Mouse (Mus musculus) heart, embryonic 11.5 days (tissue): ENCODE data around the gene Rnf146. TPM values are rescaled to one million over a fixed set of nuclear protein-coding genes. Genes with fewer than 3 reads are reported as not detected.
A peak's percentile ranks its signal among the peaks of the same experiment; 100 is the strongest.

Source experiments
- ATAC-seq: fragments of 200-750 bp; cut with Nextera tagmentation; replicated peaks from 2 replicates; pipeline ENCODE4 v1.8.0; 2017; ENCODE audit warnings: moderate library complexity; ENCODE audit not compliant: insufficient number of reproducible peaks, low FRiP score, low TSS enrichment
- H3K27ac ChIP-seq: fragments of 300-500 bp; sonication (generic); 2 replicates; pipeline ENCODE4 v1.5.1; 2014; ENCODE audit warnings: mild to moderate bottlenecking, low read depth, low read length
- H3K27me3 ChIP-seq: fragments of 300-500 bp; sonication (generic); 2 replicates; pipeline ENCODE4 v1.6.1; 2014; ENCODE audit warnings: mild to moderate bottlenecking, low read length, mixed read lengths; ENCODE audit not compliant: control insufficient read depth, insufficient read depth
- H3K36me3 ChIP-seq: fragments of 300-500 bp; sonication (generic); 2 replicates; pipeline ENCODE4 v1.6.1; 2014; ENCODE audit warnings: mild to moderate bottlenecking, low read length, moderate library complexity, mixed read lengths; ENCODE audit not compliant: control insufficient read depth, insufficient read depth
- H3K4me1 ChIP-seq: fragments of 300-500 bp; sonication (generic); 2 replicates; pipeline ENCODE4 v1.6.1; 2014; ENCODE audit warnings: low read length; ENCODE audit not compliant: control insufficient read depth, insufficient read depth
- H3K4me2 ChIP-seq: fragments of 300-500 bp; sonication (generic); 2 replicates; pipeline ENCODE4 v1.6.1; 2014; ENCODE audit warnings: mild to moderate bottlenecking, moderate library complexity
- H3K4me3 ChIP-seq: fragments of 300-500 bp; sonication (generic); 2 replicates; pipeline ENCODE4 v1.5.1; 2014; ENCODE audit warnings: low read depth, low read length
- H3K9ac ChIP-seq: fragments of 300-500 bp; sonication (generic); 2 replicates; pipeline ENCODE4 v1.6.1; 2014; ENCODE audit warnings: mild to moderate bottlenecking, low read depth, low read length, moderate library complexity
- H3K9me3 ChIP-seq: fragments of 300-500 bp; sonication (generic); replicated peaks from 2 replicates; pipeline ENCODE4 v1.6.1; 2016; ENCODE audit warnings: low read length; ENCODE audit not compliant: control insufficient read depth
- whole genome bisulfite sequencing: fragments of 180-500 bp; shearing (Covaris S2); extraction: QIAGEN DNeasy Blood & Tissue Kit; methylation state at CpG from one replicate; pipeline ENCODE4 v1.1.7; 2014; ENCODE audit not compliant: insufficient replicate concordance; 5-methylcytosine and 5-hydroxymethylcytosine counted together
- polyA plus RNA-seq: library from polyadenylated mRNA; unstranded; fragments of >200 nt; fragmentation: Nextera tagmentation; extraction: Ambion mirVana; gene quantifications from 2 replicates; pipeline ENCODE4 v1.2.1, GENCODE M21; 2014

Rnf146 gene
- polyA plus RNA-seq, 1 experiment from 2014 or later = 25.4 TPM

GRCm38 (mm10) chr10:29352575-29352974, 9.7 kb downstream of the Rnf146 start:
- ATAC-seq = no peak
- 60% methylated on average over 3 of the region's 3 CpGs for WGBS

DNA sequence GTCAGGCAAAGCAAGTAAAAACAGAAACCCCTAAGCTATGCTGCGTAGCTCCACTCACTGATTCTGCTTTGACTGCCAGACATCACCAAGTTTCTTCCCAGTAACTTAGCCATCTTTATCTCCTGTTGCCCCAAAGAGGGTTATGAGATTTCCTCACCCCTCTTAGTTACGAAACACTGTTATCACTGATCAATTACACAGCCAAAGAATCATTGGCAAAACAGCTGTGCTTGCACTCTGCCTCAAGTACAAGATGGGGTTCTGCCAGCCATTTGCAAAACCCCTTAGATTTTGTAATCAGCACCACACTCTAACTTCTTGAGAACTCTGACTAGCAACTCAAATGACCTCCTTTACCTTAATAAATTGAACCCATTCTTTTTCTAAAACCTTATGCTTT, 10.8 kb downstream of the Rnf146 start:
- no peak overlapping the region for H3K4me3 ChIP-seq
- 67% methylated on average over 2 of the region's 2 CpGs for WGBS
- no peak overlapping the region for H3K4me2 ChIP-seq
- peaks cover 9% of the 10 kb centered on the region for H3K36me3 ChIP-seq
- H3K27ac ChIP-seq = no peak overlapping the region
- no peaks in the 10 kb centered on the region for H3K27me3 ChIP-seq
- ATAC-seq = no peak
- no peaks in the 10 kb centered on the region for H3K4me1 ChIP-seq
- no peak overlapping the region for H3K9ac ChIP-seq
- H3K9me3 ChIP-seq = no peaks in the 10 kb centered on the region

More at GRCm38 (mm10) chr10:29352575-29352974, 9.7 kb downstream of the Rnf146 start:
- Histone ChIP-seq H3K27ac (no peak overlapping the region), H3K27me3 (no peaks in the 10 kb centered on the region), H3K9ac (no peak overlapping the region), H3K4me3 (no peak overlapping the region), H3K4me2 (no peak overlapping the region), H3K4me1 (0 out of 2 replicates have a peak, but pooled peaks cover 4% of the 10 kb centered on the region), H3K36me3 (peaks cover under 1% of the 10 kb centered on the region; the same call in 1 of the 2 replicates), H3K9me3 (no peaks in the 10 kb centered on the region)

GRCm38 (mm10) chr10:29346638-29347037, 15.6 kb downstream of the Rnf146 start:
- Histone ChIP-seq H3K27ac (no peak overlapping the region), H3K27me3 (no peaks in the 10 kb centered on the region), H3K36me3 (peaks cover 9% of the 10 kb centered on the region), H3K9ac (no peak overlapping the region), H3K4me3 (no peak overlapping the region), H3K4me1 (no peaks in the 10 kb centered on the region), H3K9me3 (no peaks in the 10 kb centered on the region), H3K4me2 (no peak overlapping the region)
- ATAC-seq = no peak
- 94% methylated on average over 7 of the region's 7 CpGs for WGBS

GRCm38 (mm10) chr10:29344232-29344631, 18.0 kb downstream of the Rnf146 start:
- Histone ChIP-seq H3K4me1 (no peaks in the 10 kb centered on the region), H3K4me3 (no peak overlapping the region), H3K4me2 (no peak overlapping the region), H3K9me3 (no peaks in the 10 kb centered on the region), H3K27me3 (no peaks in the 10 kb centered on the region), H3K9ac (no peak overlapping the region), H3K36me3 (peaks cover 9% of the 10 kb centered on the region), H3K27ac (no peak overlapping the region)
- ATAC-seq = no peak
- WGBS = 70% methylated on average over 4 of the region's 4 CpGs

DNA sequence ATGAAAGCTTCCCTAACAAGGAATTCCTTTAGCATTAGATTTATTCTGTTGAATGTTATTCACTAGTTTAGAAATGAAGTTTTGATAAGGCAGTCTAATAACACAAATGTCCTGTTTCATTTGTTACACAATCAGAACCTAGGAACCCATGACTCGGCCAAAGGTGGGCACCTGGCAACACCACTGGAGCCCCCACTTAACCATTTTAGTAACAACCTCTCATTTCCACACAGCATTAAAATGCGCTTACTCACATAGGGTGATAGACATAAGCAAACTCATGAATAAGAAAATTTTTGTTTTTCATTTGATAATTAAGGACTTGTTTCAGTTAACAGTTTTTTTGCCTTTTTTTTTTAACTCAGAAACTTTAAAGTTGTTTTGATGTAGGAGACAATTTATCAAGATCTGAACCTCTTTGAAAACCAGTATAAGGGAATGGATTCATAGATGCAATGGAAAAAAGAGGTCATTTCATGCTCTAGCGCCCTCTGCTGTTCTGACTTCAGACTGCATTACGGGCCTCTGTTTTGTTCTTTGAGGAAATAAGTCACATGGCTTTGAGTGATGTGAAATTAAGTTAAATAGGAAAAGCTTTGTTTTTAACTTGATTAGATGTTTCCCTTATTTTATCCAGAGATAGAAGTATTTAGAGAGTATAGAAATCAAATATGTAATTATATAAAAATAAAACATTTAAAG, 23.7 kb downstream of the Rnf146 start:
- WGBS = 52% methylated on average over 4 of the region's 4 CpGs
- ATAC-seq = no peak

GRCm38 (mm10) chr10:29333836-29334235, 28.4 kb downstream of the Rnf146 start:
- Histone ChIP-seq H3K4me2 (no peak overlapping the region), H3K4me1 (no peaks in the 10 kb centered on the region), H3K9ac (no peak overlapping the region), H3K9me3 (no peaks in the 10 kb centered on the region), H3K36me3 (no peaks in the 10 kb centered on the region), H3K27ac (no peak overlapping the region), H3K4me3 (no peak overlapping the region), H3K27me3 (no peaks in the 10 kb centered on the region)
- ATAC-seq = no peak
- 70% methylated on average over 4 of the region's 4 CpGs for WGBS

More for the DNA sequence above, 23.7 kb downstream of the Rnf146 start:
- no peaks in the 10 kb centered on the region for H3K9me3 ChIP-seq
- H3K27ac ChIP-seq = no peak overlapping the region
- no peaks in the 10 kb centered on the region for H3K27me3 ChIP-seq
- H3K9ac ChIP-seq = no peak overlapping the region
- H3K4me2 ChIP-seq = no peak overlapping the region
- no peak overlapping the region for H3K4me3 ChIP-seq
- H3K4me1 ChIP-seq = no peaks in the 10 kb centered on the region
- H3K36me3 ChIP-seq = no peaks in the 10 kb centered on the region

- no peaks in the 10 kb centered on the region for H3K36me3 ChIP-seq
- no peaks in the 10 kb centered on the region for H3K9me3 ChIP-seq
- no peaks in the 10 kb centered on the region for H3K4me1 ChIP-seq
- no peak for ATAC-seq
- H3K27ac ChIP-seq = no peak overlapping the region
- H3K9ac ChIP-seq = no peak overlapping the region
- H3K4me3 ChIP-seq = no peak overlapping the region
- WGBS = 87% methylated on average over 2 of the region's 2 CpGs
- no peak overlapping the region for H3K4me2 ChIP-seq
- no peaks in the 10 kb centered on the region for H3K27me3 ChIP-seq
Observed at GRCm38 (mm10) chr10:29324817-29325216, 37.4 kb downstream of the Rnf146 start.

DNA sequence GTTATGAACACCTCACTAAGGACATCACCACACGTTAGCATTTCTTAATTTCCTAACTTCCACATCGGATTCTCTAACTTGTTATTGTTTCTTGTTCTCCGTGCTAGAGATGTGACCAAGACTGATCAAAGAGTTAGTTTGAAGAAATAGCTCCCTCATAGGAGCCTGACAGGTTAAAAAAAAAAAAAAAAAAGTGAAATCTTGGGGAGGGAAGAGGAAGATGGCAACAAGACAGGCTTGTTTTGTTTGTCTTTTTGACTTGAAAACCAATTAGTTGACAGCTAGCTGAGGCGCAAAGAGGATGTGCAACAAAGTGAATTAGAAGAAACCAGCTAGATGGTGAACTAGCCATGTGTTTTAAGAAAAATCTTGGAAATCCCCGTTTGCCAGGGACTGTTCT, 48.3 kb downstream of the Rnf146 start:
- Histone ChIP-seq H3K36me3 (no peaks in the 10 kb centered on the region), H3K27ac (no peak overlapping the region), H3K27me3 (no peaks in the 10 kb centered on the region), H3K9ac (peak overlapping the region; percentile 84), H3K4me3 (peak overlapping the region; percentile 62), H3K4me2 (peak overlapping the region; percentile 70), H3K9me3 (no peaks in the 10 kb centered on the region), H3K4me1 (peaks cover 4% of the 10 kb centered on the region; the same call in 1 of the 2 replicates)
- 39% methylated on average over 5 of the region's 5 CpGs for WGBS
- ATAC-seq = no peak
